Mouse (Mus musculus) adrenal gland, postnatal 10 days (tissue): ENCODE measurements around the gene Micu2. TPM values are rescaled to one million over a fixed set of nuclear protein-coding genes. Genes with fewer than 3 reads are reported as not detected.
"Not testable (repeated sequence)": the region's sequence is repeated elsewhere in the genome, so short reads cannot be mapped to it uniquely, and the experiment has no call there.

Source experiments
- DNase-seq: peaks from one replicate; pipeline ENCODE4 v3.0.0; 2021; ENCODE audit warnings: mixed read lengths
- total RNA-seq, 2 experiments: library from RNA; stranded (reverse); gene quantifications; 2 replicates each; pipeline ENCODE4 v1.2.3; 2021

Gene Micu2
- total RNA-seq, 2 experiments from 2014 or later: 55.6 to 60.8 TPM

DNA sequence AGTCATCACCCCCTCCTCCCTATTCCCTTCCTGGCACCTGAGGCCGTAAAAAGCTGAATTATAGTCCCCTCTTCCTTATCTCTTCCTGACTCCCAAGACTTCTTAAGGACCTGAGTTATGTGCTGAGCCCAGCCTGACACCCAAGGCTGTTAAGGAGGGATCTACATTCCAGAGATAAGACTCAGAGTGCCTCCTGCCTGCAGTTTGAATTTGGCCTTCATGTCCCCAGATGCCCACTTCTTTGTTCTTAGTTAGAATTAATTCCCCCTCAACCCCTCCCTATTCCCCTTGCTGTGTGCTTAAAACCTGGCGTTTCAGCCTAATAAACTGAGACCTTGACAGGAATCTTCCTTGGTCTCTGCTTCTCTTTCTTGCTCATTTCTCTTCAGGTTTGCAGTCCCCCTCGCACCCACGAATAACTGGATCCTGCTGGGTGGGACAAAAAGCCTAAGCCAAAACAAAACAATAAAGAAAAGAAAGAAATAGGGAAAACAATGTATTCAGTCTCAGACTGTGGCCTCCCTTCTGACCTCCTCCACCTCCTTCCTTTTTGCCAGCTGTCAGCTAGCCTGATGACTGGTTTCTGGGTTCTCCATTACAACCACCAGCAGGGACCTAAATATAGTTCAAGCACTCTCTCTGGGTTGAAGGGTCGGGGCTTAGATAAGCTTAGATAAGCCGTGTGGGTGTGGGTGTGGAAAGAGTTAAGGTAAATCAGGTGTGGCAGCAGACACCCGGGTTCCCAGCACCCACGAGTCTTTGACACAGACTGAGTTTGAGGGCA lies 102.8 kb downstream of the Micu2 start:
- DNase-seq: not testable (repeated sequence)

DNA sequence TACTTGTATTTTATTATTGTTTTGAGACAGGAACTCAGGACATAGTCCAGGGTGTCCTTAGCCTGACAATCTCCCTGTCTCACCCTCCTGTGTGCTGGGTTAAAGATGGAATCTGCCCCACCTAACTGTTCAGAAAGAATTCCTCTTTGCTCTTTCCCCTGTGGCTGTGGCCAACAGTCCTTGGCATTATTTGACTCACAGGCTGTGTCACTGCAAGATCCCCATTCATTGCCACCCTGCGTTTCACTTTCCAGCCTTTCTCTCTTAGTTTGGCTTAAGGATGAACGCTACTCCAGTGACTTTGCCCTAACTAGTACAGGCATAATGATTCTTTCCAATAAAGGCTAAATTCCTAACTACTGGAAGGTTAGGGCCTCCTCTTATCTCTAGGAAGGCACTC lies 104.7 kb downstream of the Micu2 start:
- DNase-seq: peak; percentile 29

DNA sequence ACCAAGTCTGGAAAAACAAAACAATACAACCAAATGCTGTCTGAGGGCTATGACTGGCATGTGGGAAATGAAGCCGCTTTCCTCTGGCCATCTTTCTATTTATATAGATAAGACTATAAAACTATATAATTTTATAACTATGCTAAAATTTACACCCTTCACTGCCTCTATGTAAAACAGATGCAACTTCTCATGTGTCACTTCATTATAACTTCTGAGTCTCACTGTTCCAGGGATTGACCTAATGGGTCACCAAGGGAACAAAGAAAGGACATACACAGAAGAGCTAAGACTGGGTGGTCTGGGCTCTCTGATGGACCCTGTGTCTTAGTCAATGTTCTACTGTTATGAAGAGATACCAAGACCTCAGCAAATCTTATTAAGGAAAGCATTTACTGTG lies 106.1 kb downstream of the Micu2 start:
- DNase-seq: no peak

DNA sequence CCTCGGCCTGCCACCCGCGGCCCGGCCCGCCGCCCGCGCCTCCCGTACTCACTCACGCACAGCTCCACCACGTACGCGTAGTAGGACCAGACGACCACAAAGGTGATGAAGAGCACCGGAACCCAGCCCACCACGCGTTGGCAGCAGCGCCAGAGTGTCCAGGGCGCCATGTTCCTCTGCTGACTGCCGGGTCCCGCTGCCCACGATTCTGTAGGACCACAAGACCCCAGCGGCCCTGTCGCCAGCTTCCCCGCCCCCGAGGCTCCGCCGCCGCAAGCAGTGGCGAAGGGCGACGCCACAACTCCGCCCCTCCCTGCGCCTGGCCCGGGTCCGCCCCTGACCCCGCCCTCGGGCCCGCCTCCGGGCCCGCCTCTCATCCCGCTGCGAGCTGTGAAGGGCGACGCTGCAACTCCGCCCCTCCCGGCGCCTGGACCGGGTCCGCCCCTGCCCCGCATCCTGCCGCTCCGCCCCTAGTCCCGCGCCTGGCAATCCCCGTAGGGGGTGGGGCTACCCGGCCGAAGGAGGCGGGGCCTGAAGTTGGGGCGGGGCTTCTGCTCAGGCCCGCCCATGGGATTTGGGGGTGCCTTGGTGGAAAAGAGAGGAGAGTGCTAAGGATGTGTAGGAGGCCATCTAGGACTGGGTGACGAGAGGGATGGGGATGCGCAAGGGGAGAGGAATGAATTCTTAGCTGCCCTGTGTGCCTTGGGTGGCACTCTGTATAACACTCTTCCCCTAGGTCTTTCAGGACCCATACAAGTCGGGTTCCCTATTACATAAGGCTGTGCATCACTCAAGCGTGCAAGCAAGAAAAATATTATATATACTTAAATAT lies 108.8 kb downstream of the Micu2 start, which contains the start of gene Zdhhc20:
Gene Zdhhc20, minus strand, starts transcription at position 266 of the 832 bp plus-strand sequence.
- peak; percentile 99 for DNase-seq

DNA sequence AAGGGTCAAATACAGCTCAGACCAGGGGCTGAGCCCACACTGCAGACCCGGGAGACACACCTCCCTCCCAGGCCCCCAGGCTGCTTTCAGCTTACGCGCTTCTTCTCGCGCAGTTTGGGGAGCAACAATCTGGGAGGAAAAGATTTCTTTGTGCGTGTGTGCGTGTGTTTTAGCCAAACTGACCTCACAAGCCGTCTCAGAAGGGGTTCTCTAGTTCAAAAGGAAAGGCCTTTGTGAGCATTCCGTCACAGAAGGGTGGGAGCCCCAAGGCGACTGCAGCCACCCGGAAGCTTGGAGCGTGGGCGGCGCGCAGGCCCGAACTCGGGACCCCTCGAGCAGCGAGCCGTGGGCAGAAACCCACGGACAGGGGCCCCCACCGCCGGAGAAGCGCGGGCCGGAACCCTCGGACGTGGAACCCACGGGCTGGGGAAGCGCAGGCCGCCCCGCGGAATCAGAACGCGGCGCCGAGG lies 109.5 kb downstream of the Micu2 start:
- no peak for DNase-seq

DNA sequence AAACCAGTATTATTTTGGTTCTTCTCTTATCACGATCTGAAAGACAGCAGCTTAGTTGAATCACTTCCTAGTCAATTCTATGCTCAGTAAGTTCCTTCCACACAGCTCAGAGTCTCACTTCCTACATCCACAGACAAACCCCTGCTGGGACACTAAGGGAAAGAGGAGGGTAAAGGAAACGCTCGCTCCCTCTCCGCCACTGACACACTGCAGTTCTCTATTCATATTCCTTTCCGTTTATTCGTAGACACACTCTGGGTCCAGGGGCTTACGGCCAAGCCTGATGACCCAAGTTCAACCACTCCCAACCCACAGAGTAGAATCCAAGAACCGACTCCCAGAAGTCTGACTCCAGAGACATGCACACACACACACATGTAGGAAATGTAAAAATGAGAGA lies 111.9 kb downstream of the Micu2 start:
- DNase-seq: peak; percentile 35

DNA sequence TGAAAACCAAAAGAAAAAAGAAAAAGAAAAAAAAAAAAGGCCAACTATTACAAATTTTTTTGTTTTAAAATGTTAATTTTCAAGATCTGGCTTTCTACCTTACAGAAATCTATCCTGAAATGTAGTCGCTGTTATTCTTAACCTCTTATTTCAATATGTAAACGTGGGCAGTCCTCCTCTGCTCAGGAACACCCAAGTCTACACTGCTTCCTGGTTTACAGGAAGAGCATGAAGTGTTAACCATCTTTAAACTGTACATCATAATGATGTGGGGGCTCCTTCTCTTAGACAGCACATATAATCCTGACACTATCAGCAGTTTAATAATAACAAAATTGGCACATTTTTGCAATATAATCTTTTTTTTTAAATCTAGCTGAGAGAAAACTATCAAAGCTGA lies 113.0 kb downstream of the Micu2 start:
- DNase-seq: no peak

DNA sequence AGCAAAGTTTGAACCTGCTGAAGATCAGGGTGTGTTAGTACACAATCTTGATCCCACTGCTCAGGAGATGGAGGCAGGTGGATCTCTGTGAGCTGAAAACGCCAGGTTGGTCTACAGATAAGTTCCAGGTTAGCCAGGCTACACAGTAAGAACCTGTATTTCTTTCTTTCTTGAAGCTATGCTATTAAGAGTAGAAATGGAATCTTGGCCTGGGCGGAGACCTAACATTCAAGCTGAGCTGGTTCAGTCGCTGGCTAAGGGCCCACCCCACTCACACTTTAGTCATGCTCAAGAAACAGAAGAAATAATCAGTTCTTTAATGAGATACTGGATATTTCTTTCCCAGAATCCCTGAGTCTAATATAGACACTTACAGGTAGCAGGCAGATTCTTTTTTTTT lies 115.7 kb downstream of the Micu2 start:
- no peak for DNase-seq

DNA sequence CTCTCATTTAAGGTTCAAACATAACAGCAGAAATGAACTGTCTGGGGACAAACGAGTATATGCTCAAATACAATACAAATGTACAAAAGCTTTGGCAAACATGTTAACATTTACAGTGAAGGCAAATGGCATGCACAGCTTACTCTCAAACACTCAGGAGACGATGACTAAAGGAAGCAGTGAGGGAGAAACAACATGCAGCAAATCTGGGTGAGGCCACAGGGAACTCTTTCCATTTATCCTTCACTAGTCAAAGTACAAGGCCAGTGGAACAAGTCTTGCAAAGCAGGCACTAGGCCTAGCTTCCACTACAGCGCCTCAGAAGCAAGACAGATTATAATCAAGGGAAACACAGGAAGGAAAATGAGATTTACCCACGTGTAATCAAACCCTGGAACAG lies 116.3 kb downstream of the Micu2 start:
- DNase-seq: no peak

DNA sequence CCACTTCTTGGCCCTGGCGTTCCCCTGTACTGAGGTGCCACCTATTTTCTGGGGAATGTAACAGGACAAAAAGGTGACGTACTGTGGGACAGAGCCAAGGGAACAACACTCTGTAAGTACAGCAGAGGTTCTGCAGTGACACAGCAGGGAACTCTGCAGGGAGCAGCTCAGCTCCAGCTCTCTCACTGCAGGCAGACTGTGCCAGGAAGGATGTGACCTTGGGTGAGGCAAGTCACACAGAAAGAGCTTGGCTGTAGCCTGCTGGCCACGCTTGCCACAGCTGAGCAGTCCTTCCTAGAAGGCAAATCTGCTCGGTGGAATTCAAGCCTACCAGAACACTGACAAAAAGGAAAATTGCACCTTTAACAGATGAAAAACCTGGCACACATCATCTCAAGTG lies 117.3 kb downstream of the Micu2 start:
- peak; percentile 84 for DNase-seq

DNA sequence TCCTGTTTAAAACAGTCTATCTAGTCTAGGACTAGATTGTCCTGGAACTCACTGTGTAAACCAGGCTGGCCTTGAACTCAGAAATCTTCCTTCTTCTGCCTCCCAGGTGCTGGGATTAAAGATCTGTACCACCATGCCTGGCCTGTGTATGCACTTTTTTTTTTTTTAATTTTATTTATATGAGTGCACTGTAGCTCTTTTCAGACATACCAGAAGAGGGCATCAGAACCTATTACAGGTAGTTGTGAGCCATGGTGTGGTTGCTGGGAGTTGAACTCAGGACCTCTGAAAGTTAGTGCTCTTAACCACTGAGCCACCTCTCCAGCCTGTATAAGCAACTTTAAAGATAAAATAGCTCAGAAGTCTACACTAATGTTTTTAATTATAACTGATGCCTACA lies 118.0 kb downstream of the Micu2 start:
- no peak for DNase-seq

DNA sequence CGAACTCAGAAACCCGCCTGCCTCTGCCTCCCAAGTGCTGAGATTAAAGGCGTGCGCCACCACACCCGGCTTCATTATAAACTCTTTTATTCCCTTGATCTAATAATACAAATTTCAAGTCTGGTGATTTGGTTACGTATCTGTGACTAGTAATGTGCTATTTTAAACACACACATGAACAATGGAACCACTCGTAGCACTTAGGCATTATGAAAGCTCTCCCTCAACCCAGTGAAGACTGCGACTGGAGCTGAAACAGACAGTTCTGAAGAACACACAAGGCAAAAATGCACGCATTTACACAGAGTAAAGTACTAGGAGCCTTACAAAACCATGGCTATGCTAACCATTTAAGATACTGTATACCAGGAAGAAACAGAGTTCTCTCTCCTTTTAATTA lies 121.1 kb downstream of the Micu2 start:
- DNase-seq: no peak

DNA sequence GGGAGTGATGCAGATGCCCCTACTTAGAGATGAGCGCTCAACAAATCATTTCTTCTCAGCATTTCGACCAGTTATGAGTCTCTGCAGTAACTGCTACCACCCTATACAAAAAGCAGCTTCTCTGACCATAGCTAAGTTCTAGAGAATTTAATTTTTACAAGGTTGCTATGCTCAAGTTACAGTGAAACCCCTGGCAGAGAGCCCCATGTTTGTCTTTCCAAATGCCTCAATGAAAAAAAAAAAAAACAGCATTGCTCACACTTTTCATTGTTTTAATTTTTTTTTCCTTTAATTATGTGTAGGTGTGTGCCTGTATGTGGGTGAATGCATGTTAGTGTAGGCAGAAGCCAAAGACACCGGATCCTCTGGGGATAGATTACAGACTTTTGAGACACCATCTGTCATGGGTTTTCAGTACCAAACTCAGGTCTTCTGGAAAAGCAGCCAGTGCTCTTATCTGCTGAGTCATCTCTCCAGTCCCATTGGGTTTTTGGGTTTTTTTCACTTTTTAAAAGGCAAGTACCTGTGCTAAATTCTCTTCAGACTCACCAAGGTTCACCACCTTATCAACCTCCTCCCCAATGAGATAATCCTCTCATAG lies 132.3 kb downstream of the Micu2 start:
- DNase-seq: no peak

Other genes with a start within 250 kb of the Micu2 start
- 10 to 100 TPM; 33.6 to 34.4 TPM for gene Lats2, start 240.9 kb downstream of the Micu2 start, total RNA-seq
- gene Sap18, start 201.1 kb downstream of the Micu2 start, total RNA-seq: 10 to 100 TPM; 55.4 to 75.9 TPM
- gene Ska3, start 173.1 kb downstream of the Micu2 start, total RNA-seq: 1 to 10 TPM; 3.6 to 5.6 TPM
- gene Mrpl57, start 173.0 kb downstream of the Micu2 start, total RNA-seq: 100 to 1,000 TPM; 109 to 115 TPM
- gene Zdhhc20, start 109.0 kb downstream of the Micu2 start, total RNA-seq: 10 to 100 TPM; 33.3 to 40.0 TPM
- gene Fgf9, start 71.3 kb upstream of the Micu2 start, total RNA-seq: 10 to 100 TPM; 14.7 to 14.8 TPM